Mouse (Mus musculus): Measurements from ENCODE around the gene Rnf144b. TPM values are rescaled to one million over a fixed set of nuclear protein-coding genes. Genes with fewer than 3 reads are reported as not detected.

Rnf144b gene
- polyA plus RNA-seq, 1 experiment from 2014 or later, result 0.90 TPM

- Histone ChIP-seq H3K4me2 (no peak overlapping the region), H3K27me3 (replicated peaks; ENCODE audit: control insufficient read depth, insufficient read depth, low read length) (no peaks in the 10 kb centered on the region), H3K27ac (ENCODE audit: low read depth, low read length) (0 out of 2 replicates have a peak overlapping the region, but pooled peaks have one; percentile 6), H3K9ac (ENCODE audit: low read depth, low read length) (no peak overlapping the region), H3K9me3 (ENCODE audit: control insufficient read depth, low read length) (no peaks in the 10 kb centered on the region), H3K36me3 (ENCODE audit: control insufficient read depth, insufficient read depth, low read length) (no peaks in the 10 kb centered on the region), H3K4me3 (ENCODE audit: low read depth, low read length) (no peak overlapping the region), H3K4me1 (replicated peaks; ENCODE audit: control insufficient read depth, insufficient read depth, low read length) (no peaks in the 10 kb centered on the region)
- DNase-seq (ENCODE audit: low spot score) (no peak), ATAC-seq (replicated peaks; ENCODE audit: low FRiP score) (0 out of 2 replicates have a peak, but pooled peaks have one; percentile 36)
- WGBS, result 67% methylated on average over 13 of the region's 13 CpGs
Measured at GRCm38 (mm10) chr13:47170811-47171555, 48.5 kb downstream of the Rnf144b start.

GRCm38 (mm10) chr13:47172891-47173290 is 50.4 kb downstream of the Rnf144b start:
- no peak overlapping the region for H3K27ac ChIP-seq (ENCODE audit: low read depth, low read length)
- no peak for DNase-seq (ENCODE audit: low spot score)
- no peaks in the 10 kb centered on the region for H3K36me3 ChIP-seq (ENCODE audit: control insufficient read depth, insufficient read depth, low read length)
- H3K9ac ChIP-seq (ENCODE audit: low read depth, low read length), result no peak overlapping the region
- H3K4me1 ChIP-seq (replicated peaks; ENCODE audit: control insufficient read depth, insufficient read depth, low read length), result no peaks in the 10 kb centered on the region
- no peaks in the 10 kb centered on the region for H3K27me3 ChIP-seq (replicated peaks; ENCODE audit: control insufficient read depth, insufficient read depth, low read length)
- H3K9me3 ChIP-seq (ENCODE audit: control insufficient read depth, low read length), result no peaks in the 10 kb centered on the region
- WGBS, result 72% methylated on average over 10 of the region's 10 CpGs
- H3K4me2 ChIP-seq, result no peak overlapping the region
- no peak for ATAC-seq (replicated peaks; ENCODE audit: low FRiP score)
- H3K4me3 ChIP-seq (ENCODE audit: low read depth, low read length), result no peak overlapping the region

GRCm38 (mm10) chr13:47178182-47178581 is 55.7 kb downstream of the Rnf144b start:
- Histone ChIP-seq H3K27ac (ENCODE audit: low read depth, low read length) (no peak overlapping the region), H3K4me1 (replicated peaks; ENCODE audit: control insufficient read depth, insufficient read depth, low read length) (no peaks in the 10 kb centered on the region), H3K4me3 (ENCODE audit: low read depth, low read length) (no peak overlapping the region), H3K4me2 (no peak overlapping the region), H3K9ac (ENCODE audit: low read depth, low read length) (no peak overlapping the region), H3K9me3 (ENCODE audit: control insufficient read depth, low read length) (no peaks in the 10 kb centered on the region), H3K27me3 (replicated peaks; ENCODE audit: control insufficient read depth, insufficient read depth, low read length) (no peaks in the 10 kb centered on the region; the same call in 1 of the 2 replicates), H3K36me3 (ENCODE audit: control insufficient read depth, insufficient read depth, low read length) (no peaks in the 10 kb centered on the region)
- WGBS, result 71% methylated on average over 8 of the region's 8 CpGs
- no peak for DNase-seq (ENCODE audit: low spot score)
- no peak for ATAC-seq (replicated peaks; ENCODE audit: low FRiP score)

GRCm38 (mm10) chr13:47180776-47181175 is 58.3 kb downstream of the Rnf144b start:
- DNase-seq (ENCODE audit: low spot score) (no peak), ATAC-seq (replicated peaks; ENCODE audit: low FRiP score) (peak; percentile 54; the same call in 1 of the 2 replicates)
- H3K9ac ChIP-seq (ENCODE audit: low read depth, low read length), result no peak overlapping the region
- no peaks in the 10 kb centered on the region; the same call in 1 of the 2 replicates for H3K27me3 ChIP-seq (replicated peaks; ENCODE audit: control insufficient read depth, insufficient read depth, low read length)
- H3K36me3 ChIP-seq (ENCODE audit: control insufficient read depth, insufficient read depth, low read length), result no peaks in the 10 kb centered on the region
- H3K9me3 ChIP-seq (ENCODE audit: control insufficient read depth, low read length), result no peaks in the 10 kb centered on the region
- WGBS, result 71% methylated on average over 7 of the region's 7 CpGs
- H3K27ac ChIP-seq (ENCODE audit: low read depth, low read length), result no peak overlapping the region
- H3K4me1 ChIP-seq (replicated peaks; ENCODE audit: control insufficient read depth, insufficient read depth, low read length), result no peaks in the 10 kb centered on the region
- no peak overlapping the region for H3K4me3 ChIP-seq (ENCODE audit: low read depth, low read length)
- H3K4me2 ChIP-seq, result no peak overlapping the region

- no peak for DNase-seq (ENCODE audit: low spot score)
- H3K4me1 ChIP-seq (replicated peaks; ENCODE audit: control insufficient read depth, insufficient read depth, low read length), result no peaks in the 10 kb centered on the region
- no peak for ATAC-seq (replicated peaks; ENCODE audit: low FRiP score)
- 75% methylated on average over 5 of the region's 5 CpGs for WGBS
- H3K36me3 ChIP-seq (ENCODE audit: control insufficient read depth, insufficient read depth, low read length), result no peaks in the 10 kb centered on the region
- no peaks in the 10 kb centered on the region for H3K9me3 ChIP-seq (ENCODE audit: control insufficient read depth, low read length)
- H3K4me3 ChIP-seq (ENCODE audit: low read depth, low read length), result no peak overlapping the region
- no peak overlapping the region for H3K4me2 ChIP-seq
- H3K9ac ChIP-seq (ENCODE audit: low read depth, low read length), result no peak overlapping the region
- H3K27me3 ChIP-seq (replicated peaks; ENCODE audit: control insufficient read depth, insufficient read depth, low read length), result no peaks in the 10 kb centered on the region; the same call in 1 of the 2 replicates
- no peak overlapping the region for H3K27ac ChIP-seq (ENCODE audit: low read depth, low read length)
Measured at GRCm38 (mm10) chr13:47182366-47182765, 59.9 kb downstream of the Rnf144b start.

GRCm38 (mm10) chr13:47183033-47183730 is 60.7 kb downstream of the Rnf144b start:
- Histone ChIP-seq H3K4me2 (no peak overlapping the region), H3K9me3 (ENCODE audit: control insufficient read depth, low read length) (no peaks in the 10 kb centered on the region), H3K36me3 (ENCODE audit: control insufficient read depth, insufficient read depth, low read length) (no peaks in the 10 kb centered on the region), H3K9ac (ENCODE audit: low read depth, low read length) (no peak overlapping the region), H3K27ac (ENCODE audit: low read depth, low read length) (no peak overlapping the region), H3K27me3 (replicated peaks; ENCODE audit: control insufficient read depth, insufficient read depth, low read length) (no peaks in the 10 kb centered on the region; the same call in 1 of the 2 replicates), H3K4me3 (ENCODE audit: low read depth, low read length) (no peak overlapping the region), H3K4me1 (replicated peaks; ENCODE audit: control insufficient read depth, insufficient read depth, low read length) (no peaks in the 10 kb centered on the region)
- DNase-seq (ENCODE audit: low spot score) (no peak), ATAC-seq (replicated peaks; ENCODE audit: low FRiP score) (no peak)
- WGBS, result 76% methylated on average over 9 of the region's 9 CpGs

GRCm38 (mm10) chr13:47183771-47184170 is 61.3 kb downstream of the Rnf144b start:
- Histone ChIP-seq H3K4me3 (ENCODE audit: low read depth, low read length) (no peak overlapping the region), H3K27ac (ENCODE audit: low read depth, low read length) (no peak overlapping the region), H3K4me2 (no peak overlapping the region), H3K9me3 (ENCODE audit: control insufficient read depth, low read length) (no peaks in the 10 kb centered on the region), H3K4me1 (replicated peaks; ENCODE audit: control insufficient read depth, insufficient read depth, low read length) (no peaks in the 10 kb centered on the region), H3K27me3 (replicated peaks; ENCODE audit: control insufficient read depth, insufficient read depth, low read length) (no peaks in the 10 kb centered on the region), H3K36me3 (ENCODE audit: control insufficient read depth, insufficient read depth, low read length) (no peaks in the 10 kb centered on the region), H3K9ac (ENCODE audit: low read depth, low read length) (no peak overlapping the region)
- DNase-seq (ENCODE audit: low spot score) (no peak), ATAC-seq (replicated peaks; ENCODE audit: low FRiP score) (no peak)
- 82% methylated on average over 9 of the region's 9 CpGs for WGBS

- WGBS, result 76% methylated on average over 4 of the region's 4 CpGs
- H3K9ac ChIP-seq (ENCODE audit: low read depth, low read length), result no peak overlapping the region
- H3K4me2 ChIP-seq, result no peak overlapping the region
- H3K9me3 ChIP-seq (ENCODE audit: control insufficient read depth, low read length), result no peaks in the 10 kb centered on the region
- no peaks in the 10 kb centered on the region for H3K27me3 ChIP-seq (replicated peaks; ENCODE audit: control insufficient read depth, insufficient read depth, low read length)
- no peak overlapping the region for H3K27ac ChIP-seq (ENCODE audit: low read depth, low read length)
- no peak overlapping the region for H3K4me3 ChIP-seq (ENCODE audit: low read depth, low read length)
- DNase-seq (ENCODE audit: low spot score) (no peak), ATAC-seq (replicated peaks; ENCODE audit: low FRiP score) (no peak)
- no peaks in the 10 kb centered on the region for H3K36me3 ChIP-seq (ENCODE audit: control insufficient read depth, insufficient read depth, low read length)
- no peaks in the 10 kb centered on the region for H3K4me1 ChIP-seq (replicated peaks; ENCODE audit: control insufficient read depth, insufficient read depth, low read length)
Measured at GRCm38 (mm10) chr13:47187836-47188235, 65.4 kb downstream of the Rnf144b start.
